Mouse (Mus musculus) forebrain, embryonic 15.5 days (tissue): ENCODE results near the gene Srp68. TPM values are rescaled to one million over a fixed set of nuclear protein-coding genes. Genes with fewer than 3 reads are reported as not detected.

ENCODE experiments used
- ATAC-seq: fragments of 200-750 bp; cut with Nextera tagmentation; replicated peaks from 2 replicates; pipeline ENCODE4 v1.8.0; 2017; ENCODE audit warnings: mild to moderate bottlenecking, moderate TSS enrichment, moderate library complexity
- H3K27ac ChIP-seq: fragments of 300-500 bp; sonication (generic); replicated peaks from 2 replicates; pipeline ENCODE4 v1.5.1; 2015; ENCODE audit warnings: mild to moderate bottlenecking, inconsistent platforms
- H3K27me3 ChIP-seq: fragments of 300-500 bp; sonication (generic); 2 replicates; pipeline ENCODE4 v1.6.1; 2015; ENCODE audit warnings: inconsistent platforms
- H3K36me3 ChIP-seq: fragments of 300-500 bp; sonication (generic); 2 replicates; pipeline ENCODE4 v1.6.1; 2015; ENCODE audit warnings: mild to moderate bottlenecking, inconsistent platforms
- H3K4me1 ChIP-seq: fragments of 300-500 bp; sonication (generic); 2 replicates; pipeline ENCODE4 v1.6.1; 2015; ENCODE audit warnings: inconsistent platforms
- H3K4me2 ChIP-seq: fragments of 300-500 bp; sonication (generic); replicated peaks from 2 replicates; pipeline ENCODE4 v1.6.1; 2015; ENCODE audit warnings: mild to moderate bottlenecking, inconsistent platforms
- H3K4me3 ChIP-seq: fragments of 300-500 bp; sonication (generic); 2 replicates; pipeline ENCODE4 v1.5.1; 2015; ENCODE audit warnings: mild to moderate bottlenecking, inconsistent platforms
- H3K9ac ChIP-seq: fragments of 300-500 bp; sonication (generic); replicated peaks from 2 replicates; pipeline ENCODE4 v1.6.1; 2015; ENCODE audit warnings: mild to moderate bottlenecking, inconsistent platforms
- H3K9me3 ChIP-seq: fragments of 300-500 bp; sonication (generic); 2 replicates; pipeline ENCODE4 v1.6.1; 2016; ENCODE audit warnings: inconsistent platforms
- WGBS: fragments of 180-500 bp; shearing (Covaris S2); methylation state at CpG from one replicate; pipeline ENCODE4 v1.1.7; 2015; ENCODE audit warnings: mixed read lengths; 5-methylcytosine and 5-hydroxymethylcytosine counted together
- polyA plus RNA-seq: library from polyadenylated mRNA; unstranded; fragments of >200 nt; fragmentation: Nextera tagmentation; extraction: Ambion mirVana; gene quantifications from 2 replicates; pipeline ENCODE4 v1.2.1, GENCODE M21; 2015

Srp68 gene
- polyA plus RNA-seq: 68.9 and 71.5 TPM in 2 replicates

DNA sequence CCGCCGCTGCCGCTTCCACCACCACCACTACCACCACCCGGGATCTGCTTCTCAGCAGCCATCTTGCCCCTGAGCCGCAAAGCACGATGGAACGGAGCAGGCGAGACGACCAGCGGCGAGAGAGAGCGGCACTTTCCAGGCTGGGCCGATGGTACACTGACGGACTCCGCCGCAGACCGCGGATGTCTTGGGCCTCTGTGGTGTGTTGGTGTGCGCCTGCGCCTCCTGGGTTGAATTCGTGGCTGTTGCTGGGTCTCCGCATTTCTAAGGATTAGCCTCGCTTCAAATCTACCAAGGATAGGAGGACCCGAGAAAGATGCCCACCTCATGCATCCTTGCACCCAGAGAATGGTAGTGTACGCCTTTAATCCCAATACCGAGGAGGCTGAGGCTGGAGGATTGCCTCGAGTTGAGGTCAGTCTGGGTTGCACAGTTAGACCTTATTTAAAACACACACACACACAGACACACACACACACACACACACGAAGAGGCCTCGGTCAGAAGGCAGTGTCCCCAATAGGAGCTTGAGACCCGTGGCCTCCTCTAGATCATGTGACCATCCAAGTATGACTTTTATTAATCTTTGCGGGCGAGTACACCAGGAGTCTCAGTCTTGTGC lies at the start of gene Srp68:
TSS of gene Srp68 (minus strand) at position 173 of the 622 bp plus-strand sequence.
- Histone ChIP-seq H3K27me3 (no peaks in the 10 kb centered on the region), H3K4me3 (peak within 1 kb of the TSS; percentile 77), H3K4me2 (peak within 1 kb of the TSS; percentile 78), H3K36me3 (peaks cover 4% of the 10 kb centered on the region; the same call in 1 of the 2 replicates), H3K9me3 (no peaks in the 10 kb centered on the region), H3K9ac (peak within 1 kb of the TSS; percentile 87), H3K27ac (peak within 1 kb of the TSS; percentile 95), H3K4me1 (peaks cover 31% of the 10 kb centered on the region)
- ATAC-seq: peak; percentile 100
- 2% methylated on average over 32 of the region's 32 CpGs for WGBS

GRCm38 (mm10) chr11:116318719-116319659 lies 45.0 kb upstream of the Srp68 start:
- H3K27ac ChIP-seq: no peak overlapping the region
- peaks cover 6% of the 10 kb centered on the region for H3K4me1 ChIP-seq
- no peaks in the 10 kb centered on the region for H3K9me3 ChIP-seq
- WGBS: 2% methylated on average over 41 of the region's 41 CpGs
- no peaks in the 10 kb centered on the region for H3K27me3 ChIP-seq
- H3K36me3 ChIP-seq: no peaks in the 10 kb centered on the region
- peak overlapping the region; percentile 40 for H3K4me3 ChIP-seq
- ATAC-seq: peak; percentile 87
- peak overlapping the region; percentile 57 for H3K9ac ChIP-seq
- peak overlapping the region; percentile 94 for H3K4me2 ChIP-seq

GRCm38 (mm10) chr11:116312359-116312758 lies 38.3 kb upstream of the Srp68 start:
- peaks cover 6% of the 10 kb centered on the region for H3K4me1 ChIP-seq
- H3K9ac ChIP-seq: no peak overlapping the region
- no peaks in the 10 kb centered on the region for H3K36me3 ChIP-seq
- 69% methylated on average over 8 of the region's 8 CpGs for WGBS
- H3K9me3 ChIP-seq: no peaks in the 10 kb centered on the region
- ATAC-seq: no peak
- no peak overlapping the region for H3K27ac ChIP-seq
- H3K4me2 ChIP-seq: no peak overlapping the region
- H3K27me3 ChIP-seq: no peaks in the 10 kb centered on the region
- H3K4me3 ChIP-seq: no peak overlapping the region

- Histone ChIP-seq H3K4me1 (peaks cover 9% of the 10 kb centered on the region), H3K27ac (peak overlapping the region; percentile 52), H3K36me3 (no peaks in the 10 kb centered on the region), H3K27me3 (no peaks in the 10 kb centered on the region), H3K4me2 (no peak overlapping the region), H3K9ac (no peak overlapping the region), H3K9me3 (no peaks in the 10 kb centered on the region), H3K4me3 (no peak overlapping the region)
- 42% methylated on average over 8 of the region's 8 CpGs for WGBS
- no peak for ATAC-seq
Measured at GRCm38 (mm10) chr11:116311169-116311568, 37.2 kb upstream of the Srp68 start.

- Histone ChIP-seq H3K27ac (no peak overlapping the region), H3K9ac (no peak overlapping the region), H3K27me3 (no peaks in the 10 kb centered on the region), H3K4me3 (no peak overlapping the region), H3K9me3 (no peaks in the 10 kb centered on the region), H3K36me3 (peaks cover 6% of the 10 kb centered on the region), H3K4me1 (peaks cover 20% of the 10 kb centered on the region), H3K4me2 (no peak overlapping the region)
- no peak for ATAC-seq
- WGBS: 80% methylated on average over 3 of the region's 3 CpGs
Measured at GRCm38 (mm10) chr11:116309601-116310000, 35.6 kb upstream of the Srp68 start.

GRCm38 (mm10) chr11:116307762-116308531 lies 33.9 kb upstream of the Srp68 start:
- Histone ChIP-seq H3K9me3 (no peaks in the 10 kb centered on the region), H3K27me3 (no peaks in the 10 kb centered on the region), H3K27ac (no peak overlapping the region), H3K9ac (no peak overlapping the region), H3K4me1 (peaks cover 20% of the 10 kb centered on the region), H3K36me3 (peaks cover 22% of the 10 kb centered on the region), H3K4me2 (no peak overlapping the region), H3K4me3 (no peak overlapping the region)
- no peak for ATAC-seq
- WGBS: 94% methylated on average over 12 of the region's 12 CpGs

- H3K4me2 ChIP-seq: peak within 1 kb of the TSS; percentile 84
- no peaks in the 10 kb centered on the region for H3K27me3 ChIP-seq
- 83% methylated on average over 10 of the region's 10 CpGs for WGBS
- peak within 1 kb of the TSS; percentile 81 for H3K9ac ChIP-seq
- ATAC-seq: peak; percentile 23; the same call in 1 of the 2 replicates
- peak within 1 kb of the TSS; percentile 69 for H3K27ac ChIP-seq
- H3K4me3 ChIP-seq: peak within 1 kb of the TSS; percentile 76
- H3K9me3 ChIP-seq: no peaks in the 10 kb centered on the region
- H3K36me3 ChIP-seq: peaks cover 29% of the 10 kb centered on the region
- H3K4me1 ChIP-seq: peaks cover 20% of the 10 kb centered on the region
Measured at GRCm38 (mm10) chr11:116307019-116307725, 33.2 kb upstream of the Srp68 start, which contains the start of gene Exoc7. TSS of gene Exoc7 (minus strand) at chr11:116307233.

DNA sequence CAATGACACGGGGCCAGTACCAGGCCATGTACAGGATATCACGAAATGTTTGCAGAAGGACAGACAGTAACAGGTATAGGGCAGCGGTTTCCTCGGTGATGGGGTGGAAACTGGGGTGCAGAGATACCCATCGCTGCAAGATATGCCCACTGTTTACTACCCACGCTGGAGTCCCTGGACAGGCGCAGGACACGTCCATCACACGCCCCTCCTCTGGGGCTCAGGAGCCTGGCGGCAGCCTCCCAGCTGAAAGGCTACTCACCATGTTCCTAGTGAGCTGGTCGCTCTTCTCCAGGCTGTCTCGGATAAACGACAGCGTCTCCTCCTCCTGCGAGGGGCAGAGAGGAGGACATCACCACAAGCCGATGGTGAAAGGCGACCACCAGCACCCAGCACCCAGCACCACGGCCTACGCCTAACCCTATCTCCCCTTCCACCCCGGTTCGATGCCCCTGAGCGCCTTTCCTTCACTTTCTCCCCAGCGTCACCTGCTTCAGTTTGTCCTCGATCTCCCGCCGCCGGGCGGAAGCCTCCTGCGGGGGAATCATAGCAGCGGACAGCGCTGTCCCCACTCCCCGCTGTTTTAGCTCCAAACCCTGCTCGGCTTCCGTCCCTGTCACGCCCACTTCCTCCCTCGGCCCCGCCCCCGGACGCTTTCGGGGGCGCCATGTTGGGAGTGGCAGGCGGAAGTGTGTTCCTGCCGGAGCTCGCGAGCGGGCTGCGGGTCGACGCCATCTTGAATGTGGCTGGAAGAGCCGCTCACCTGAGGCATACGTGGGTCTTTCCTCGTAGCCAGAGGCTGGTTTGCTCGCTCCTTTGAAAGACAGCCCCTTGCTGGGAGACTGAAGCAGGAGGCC lies 32.3 kb upstream of the Srp68 start:
- Histone ChIP-seq H3K36me3 (peaks cover 34% of the 10 kb centered on the region), H3K4me1 (peaks cover 19% of the 10 kb centered on the region), H3K4me2 (peak overlapping the region; percentile 84), H3K27ac (peak overlapping the region; percentile 69), H3K9ac (peak overlapping the region; percentile 81), H3K4me3 (peak overlapping the region; percentile 76), H3K9me3 (no peaks in the 10 kb centered on the region), H3K27me3 (no peaks in the 10 kb centered on the region)
- ATAC-seq: peak; percentile 92
- WGBS: 1% methylated on average over 53 of the region's 53 CpGs

DNA sequence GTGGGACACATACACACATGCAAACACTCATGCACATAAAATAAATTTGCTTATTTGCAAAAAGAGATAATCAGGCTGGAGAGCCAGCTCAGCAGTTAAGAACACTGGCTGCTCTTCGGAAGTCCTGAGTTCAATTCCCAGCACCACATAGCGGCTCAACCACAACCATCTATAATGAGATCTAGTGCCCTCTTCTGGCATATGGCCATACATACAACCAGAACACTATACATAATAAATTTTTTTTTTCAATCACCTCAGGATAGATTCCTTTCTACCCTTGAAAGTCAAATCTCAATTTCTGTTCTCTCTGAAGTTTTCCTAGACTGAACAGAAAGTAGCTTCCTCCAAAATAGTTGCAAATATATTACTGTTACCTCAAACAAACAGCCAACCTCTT lies 31.4 kb upstream of the Srp68 start:
- Histone ChIP-seq H3K9me3 (no peaks in the 10 kb centered on the region), H3K27me3 (no peaks in the 10 kb centered on the region), H3K27ac (no peak overlapping the region), H3K36me3 (peaks cover 44% of the 10 kb centered on the region), H3K9ac (no peak overlapping the region), H3K4me3 (peak overlapping the region; percentile 76), H3K4me1 (peaks cover 14% of the 10 kb centered on the region), H3K4me2 (peak overlapping the region; percentile 84)
- no peak for ATAC-seq
- WGBS: 96% methylated on average over 2 of the region's 2 CpGs

- ATAC-seq: no peak
- Histone ChIP-seq H3K27ac (no peak overlapping the region), H3K9ac (no peak overlapping the region), H3K4me1 (no peaks in the 10 kb centered on the region), H3K27me3 (no peaks in the 10 kb centered on the region), H3K4me2 (no peak overlapping the region), H3K36me3 (peaks cover 78% of the 10 kb centered on the region), H3K4me3 (no peak overlapping the region), H3K9me3 (no peaks in the 10 kb centered on the region)
- 94% methylated on average over 6 of the region's 6 CpGs for WGBS
Measured at GRCm38 (mm10) chr11:116298621-116299020, 24.6 kb upstream of the Srp68 start.
